Mouse (Mus musculus) forebrain, embryonic 10.5 days (tissue): ENCODE measurements at regions not wholly inside any gene's neighbourhood (a gene's known extent, or its start where the extent isn't known, plus 50 kb on each side); places are given as distances from the start of the nearest gene placed in this dataset.
"Not testable (repeated sequence)": the region's sequence is repeated elsewhere in the genome, so short reads cannot be mapped to it uniquely, and the experiment has no call there.

ENCODE experiments used
- DNase-seq: peaks from one replicate; pipeline ENCODE4 v3.0.0-alpha.2; 2017; ENCODE audit warnings: low spot score; ENCODE audit errors: extremely low spot score
- H3K27ac ChIP-seq: fragments of 300-500 bp; sonication (generic); 2 replicates; pipeline ENCODE4 v1.5.1; 2016; ENCODE audit warnings: mild to moderate bottlenecking
- H3K27me3 ChIP-seq: fragments of 300-500 bp; sonication (generic); 2 replicates; pipeline ENCODE4 v1.6.1; 2016; ENCODE audit warnings: mild to moderate bottlenecking; ENCODE audit not compliant: poor library complexity, severe bottlenecking
- H3K36me3 ChIP-seq: fragments of 300-500 bp; sonication (generic); replicated peaks from 2 replicates; pipeline ENCODE4 v1.6.1; 2016; ENCODE audit warnings: mild to moderate bottlenecking, moderate library complexity
- H3K4me1 ChIP-seq: fragments of 300-500 bp; sonication (generic); 2 replicates; pipeline ENCODE4 v1.6.1; 2016
- H3K4me3 ChIP-seq: fragments of 300-500 bp; sonication (generic); 2 replicates; pipeline ENCODE4 v1.5.1; 2016; ENCODE audit warnings: mild to moderate bottlenecking, moderate library complexity
- H3K9me3 ChIP-seq: fragments of 300-500 bp; sonication (generic); 2 replicates; pipeline ENCODE4 v1.6.1; 2016; ENCODE audit warnings: mild to moderate bottlenecking, moderate library complexity
- WGBS: fragments of 180-500 bp; shearing (Covaris S2); methylation state at CpG from one replicate; pipeline ENCODE4 v1.1.7; 2016; 5-methylcytosine and 5-hydroxymethylcytosine counted together

GRCm38 (mm10) chr3:137287558-137287957, 53.3 kb upstream of the Emcn start:
- not testable (repeated sequence) for H3K27me3 ChIP-seq, DNase-seq, H3K27ac ChIP-seq, H3K4me3 ChIP-seq, H3K4me1 ChIP-seq, H3K9me3 ChIP-seq, H3K36me3 ChIP-seq
- 93% methylated on average over 11 of the region's 11 CpGs for WGBS

- Histone ChIP-seq H3K27me3 (no peaks in the 10 kb centered on the region), H3K36me3 (no peaks in the 10 kb centered on the region), H3K27ac (no peak overlapping the region), H3K9me3 (no peaks in the 10 kb centered on the region), H3K4me3 (no peak overlapping the region), H3K4me1 (no peaks in the 10 kb centered on the region; the same call in 1 of the 2 replicates)
- WGBS = 85% methylated on average over 7 of the region's 7 CpGs
- DNase-seq = no peak
These were observed 52.4 kb upstream of the Emcn start for GRCm38 (mm10) chr3:137288301-137288942.

- H3K27ac ChIP-seq = no peak overlapping the region
- no peaks in the 10 kb centered on the region for H3K36me3 ChIP-seq
- H3K4me1 ChIP-seq = no peaks in the 10 kb centered on the region; the same call in 1 of the 2 replicates
- WGBS = 91% methylated on average over 2 of the region's 2 CpGs
- H3K27me3 ChIP-seq = no peaks in the 10 kb centered on the region
- DNase-seq = no peak
- no peak overlapping the region for H3K4me3 ChIP-seq
- H3K9me3 ChIP-seq = no peaks in the 10 kb centered on the region
These were observed 51.8 kb upstream of the Emcn start for GRCm38 (mm10) chr3:137288943-137289682.

GRCm38 (mm10) chr3:137289683-137289984, 51.2 kb upstream of the Emcn start:
- H3K4me1 ChIP-seq = no peaks in the 10 kb centered on the region; the same call in 1 of the 2 replicates
- no peak overlapping the region for H3K4me3 ChIP-seq
- no peaks in the 10 kb centered on the region for H3K9me3 ChIP-seq
- H3K36me3 ChIP-seq = no peaks in the 10 kb centered on the region
- DNase-seq = no peak
- H3K27ac ChIP-seq = no peak overlapping the region
- WGBS = 81% methylated on average over 3 of the region's 3 CpGs
- no peaks in the 10 kb centered on the region for H3K27me3 ChIP-seq
